Mouse (Mus musculus): ENCODE measurements around the gene Tmem243.

DNA sequence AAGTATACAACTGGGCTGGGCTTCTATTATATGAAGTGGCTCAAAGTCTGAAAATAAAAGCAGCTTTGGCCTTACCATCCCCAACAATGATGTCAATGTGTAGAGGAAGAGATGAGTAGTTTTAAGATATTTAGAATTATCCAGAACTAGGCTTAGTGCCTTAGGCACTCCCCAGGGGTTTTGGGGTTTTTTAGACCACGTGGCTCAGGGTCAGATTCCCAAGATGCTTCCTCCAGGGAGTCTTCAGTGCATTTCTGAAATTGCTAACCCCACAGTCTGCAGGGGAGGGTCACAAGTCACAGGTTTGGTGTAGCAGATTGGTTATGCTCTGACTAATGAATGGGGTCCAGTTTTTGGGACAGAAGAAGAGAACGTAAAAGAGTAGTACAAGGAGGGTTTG is 10.8 kb downstream of the Tmem243 start:
- TF ChIP-seq CTCF (IDR thresholded peaks at IDR 0.05; ENCODE audit: low read depth, low read length) (no peak), POLR2AphosphoS5 (IDR thresholded peaks at IDR 0.05; ENCODE audit: insufficient replicate concordance, low read depth, low read length) (no peak)
